Mouse (Mus musculus) MEL (cell line): ENCODE results near the gene Zmiz1. TPM values are rescaled to one million over a fixed set of nuclear protein-coding genes. Genes with fewer than 3 reads are reported as not detected.

ENCODE experiments used
- DNase-seq: peaks from one replicate; pipeline ENCODE4 v3.0.0; 2011; ENCODE audit warnings: low read depth, low spot score
- H3K27ac ChIP-seq: 2 replicates; pipeline ENCODE4 v1.5.1; 2012; ENCODE audit warnings: low read depth, mild to moderate bottlenecking, control low read depth, low read length, moderate library complexity; ENCODE audit not compliant: control insufficient read depth
- H3K27me3 ChIP-seq, 2 experiments: fragments of 150-350 bp in 1 of 2; sonication (generic) in 1 of 2; 2 replicates each; pipeline ENCODE4 v1.6.1; 2012; ENCODE audit warnings: low read length in 2 of 2, mild to moderate bottlenecking in 2 of 2, improper control_type of control experiment in 1 of 2, moderate library complexity in 1 of 2; ENCODE audit not compliant: insufficient read depth in 2 of 2, control insufficient read depth in 1 of 2
- H3K36me3 ChIP-seq, 2 experiments: 2 replicates each; pipeline ENCODE4 v1.6.1; 2012 to 2014; ENCODE audit warnings: low read length in 2 of 2, improper control_type of control experiment in 1 of 2, inconsistent platforms in 1 of 2, mild to moderate bottlenecking in 1 of 2; ENCODE audit not compliant: insufficient read depth in 2 of 2, control insufficient read depth in 1 of 2
- H3K4me1 ChIP-seq, 2 experiments: fragments of 150-350 bp in 1 of 2; sonication (generic) in 1 of 2; 2 replicates each; pipeline ENCODE4 v1.6.1; 2012; ENCODE audit warnings: low read length in 2 of 2, improper control_type of control experiment in 1 of 2, mild to moderate bottlenecking in 1 of 2; ENCODE audit not compliant: insufficient read depth in 2 of 2, control insufficient read depth in 1 of 2
- H3K4me3 ChIP-seq, 2 experiments: fragments of 150-350 bp in 1 of 2; sonication (generic) in 1 of 2; 2 replicates each; pipeline ENCODE4 v1.5.1; 2012; ENCODE audit warnings: low read depth in 2 of 2, low read length in 2 of 2, mild to moderate bottlenecking in 2 of 2, moderate library complexity in 2 of 2, control low read depth in 1 of 2, improper control_type of control experiment in 1 of 2; ENCODE audit not compliant: control insufficient read depth in 1 of 2, insufficient read depth in 1 of 2
- H3K79me2 ChIP-seq: 2 replicates; pipeline ENCODE4 v1.6.1; 2012; ENCODE audit warnings: mild to moderate bottlenecking, low read length, moderate library complexity; ENCODE audit not compliant: control insufficient read depth, poor library complexity, insufficient read depth
- H3K9ac ChIP-seq: 2 replicates; pipeline ENCODE4 v1.6.1; 2012; ENCODE audit warnings: low read depth, mild to moderate bottlenecking, control low read depth, low read length, moderate library complexity; ENCODE audit not compliant: control insufficient read depth, poor library complexity, severe bottlenecking
- H3K9me3 ChIP-seq: fragments of 150-350 bp; sonication (generic); replicated peaks from 2 replicates; pipeline ENCODE4 v1.6.1; 2012; ENCODE audit warnings: mild to moderate bottlenecking, low read length, improper control_type of control experiment, moderate library complexity; ENCODE audit not compliant: insufficient read depth
- BHLHE40 ChIP-seq: IDR thresholded peaks from 2 replicates; pipeline ENCODE4 v1.6.1; 2012; ENCODE audit warnings: low read depth, mild to moderate bottlenecking, inconsistent platforms, low read length, improper control_type of control experiment, borderline replicate concordance
- CHD1 ChIP-seq: IDR thresholded peaks from 2 replicates; pipeline ENCODE4 v1.6.1; 2012; ENCODE audit warnings: low read depth, mild to moderate bottlenecking, inconsistent platforms, low read length, improper control_type of control experiment
- CHD2 ChIP-seq: IDR thresholded peaks from 2 replicates; pipeline ENCODE4 v1.6.1; 2011; ENCODE audit warnings: low read length, improper control_type of control experiment
- CTCF ChIP-seq, 3 experiments: IDR thresholded peaks in 2 of 3; conservative IDR thresholded peaks in 1 of 3; 2 replicates each; pipeline ENCODE4 v1.5.1; 2011 to 2012; ENCODE audit warnings: low read length in 3 of 3, low read depth in 2 of 3, mild to moderate bottlenecking in 2 of 3, improper control_type of control experiment in 1 of 3, inconsistent platforms in 1 of 3, mixed read lengths in 1 of 3, moderate library complexity in 1 of 3; ENCODE audit not compliant: control insufficient read depth in 1 of 3, insufficient read depth in 1 of 3, poor library complexity in 1 of 3, severe bottlenecking in 1 of 3
- E2F4 ChIP-seq: IDR thresholded peaks from 2 replicates; pipeline ENCODE4 v1.6.1; 2011; ENCODE audit warnings: low read depth, low read length, improper control_type of control experiment, borderline replicate concordance
- EP300 ChIP-seq, 2 experiments: IDR thresholded peaks; 2 replicates each; pipeline ENCODE4 v1.6.1; 2011; ENCODE audit warnings: improper control_type of control experiment in 2 of 2, low read length in 2 of 2, low read depth in 1 of 2, mild to moderate bottlenecking in 1 of 2
- GABPA ChIP-seq: IDR thresholded peaks from 2 replicates; pipeline ENCODE4 v1.6.1; 2012; ENCODE audit warnings: low read depth, mild to moderate bottlenecking, inconsistent platforms, low read length, improper control_type of control experiment, moderate library complexity
- HCFC1 ChIP-seq: IDR thresholded peaks from 2 replicates; pipeline ENCODE4 v1.6.1; 2012; ENCODE audit warnings: low read depth, mild to moderate bottlenecking, inconsistent platforms, low read length, improper control_type of control experiment, moderate library complexity
- JUND ChIP-seq: IDR thresholded peaks from 2 replicates; pipeline ENCODE4 v1.6.1; 2011; ENCODE audit warnings: low read depth, mild to moderate bottlenecking, improper control_type of control experiment, low read length
- KAT2A ChIP-seq: conservative IDR thresholded peaks from 2 replicates; pipeline ENCODE4 v1.6.1; 2012; ENCODE audit warnings: low read depth, low read length, improper control_type of control experiment, inconsistent platforms
- MAX ChIP-seq: IDR thresholded peaks from 2 replicates; pipeline ENCODE4 v1.6.1; 2011; ENCODE audit warnings: low read length, improper control_type of control experiment
- MAZ ChIP-seq: IDR thresholded peaks from 2 replicates; pipeline ENCODE4 v1.6.1; 2012; ENCODE audit warnings: low read depth, mild to moderate bottlenecking, inconsistent platforms, low read length, improper control_type of control experiment
- MEF2A ChIP-seq: IDR thresholded peaks from 2 replicates; pipeline ENCODE4 v1.6.1; 2014; ENCODE audit warnings: low read depth, mild to moderate bottlenecking, inconsistent platforms, low read length, improper control_type of control experiment; ENCODE audit not compliant: poor library complexity, insufficient replicate concordance, severe bottlenecking; ENCODE audit errors: extremely low read depth
- MYC ChIP-seq: IDR thresholded peaks from 2 replicates; pipeline ENCODE4 v1.6.1; 2011; ENCODE audit warnings: low read depth, mild to moderate bottlenecking, low read length, improper control_type of control experiment, moderate library complexity
- NELFE ChIP-seq: IDR thresholded peaks from 2 replicates; pipeline ENCODE4 v1.6.1; 2011; ENCODE audit warnings: low read depth, low read length, improper control_type of control experiment
- POLR2A ChIP-seq, 2 experiments: IDR thresholded peaks; 2 replicates each; pipeline ENCODE4 v1.6.1; 2011 to 2012; ENCODE audit warnings: low read length in 2 of 2, mild to moderate bottlenecking in 2 of 2, control low read depth in 1 of 2, improper control_type of control experiment in 1 of 2, low read depth in 1 of 2, moderate library complexity in 1 of 2; ENCODE audit not compliant: control insufficient read depth in 1 of 2, insufficient read depth in 1 of 2, poor library complexity in 1 of 2
- POLR2AphosphoS5 ChIP-seq: IDR thresholded peaks from 2 replicates; pipeline ENCODE4 v1.6.1; 2012; ENCODE audit warnings: low read depth, borderline replicate concordance, mild to moderate bottlenecking, inconsistent platforms, low read length, moderate library complexity, mixed read lengths
- RAD21 ChIP-seq: IDR thresholded peaks from 2 replicates; pipeline ENCODE4 v1.6.1; 2011; ENCODE audit warnings: mild to moderate bottlenecking, low read depth, low read length, improper control_type of control experiment
- RCOR1 ChIP-seq: IDR thresholded peaks from 2 replicates; pipeline ENCODE4 v1.6.1; 2012; ENCODE audit warnings: low read depth, mild to moderate bottlenecking, inconsistent platforms, low read length, improper control_type of control experiment
- TBP ChIP-seq: IDR thresholded peaks from 2 replicates; pipeline ENCODE4 v1.8.0; 2011; ENCODE audit warnings: low read depth, low read length, improper control_type of control experiment
- UBTF ChIP-seq: IDR thresholded peaks from 2 replicates; pipeline ENCODE4 v1.6.1; 2012; ENCODE audit warnings: low read depth, mild to moderate bottlenecking, inconsistent platforms, low read length, improper control_type of control experiment, moderate library complexity, borderline replicate concordance; ENCODE audit not compliant: insufficient read depth
- ZKSCAN1 ChIP-seq: IDR thresholded peaks from 2 replicates; pipeline ENCODE4 v1.6.1; 2012; ENCODE audit warnings: low read depth, mild to moderate bottlenecking, inconsistent platforms, low read length, improper control_type of control experiment, moderate library complexity
- ZMIZ1 ChIP-seq: IDR thresholded peaks from 2 replicates; pipeline ENCODE4 v1.6.1; 2012; ENCODE audit warnings: low read depth, mild to moderate bottlenecking, inconsistent platforms, low read length, improper control_type of control experiment, moderate library complexity
- polyA plus RNA-seq, 2 experiments: library from polyadenylated mRNA; stranded (reverse) in 1 of 2; unstranded in 1 of 2; fragments of >175 nt in 1 of 2; fragments of >200 nt in 1 of 2; gene quantifications; 2 replicates each; pipeline versions ENCODE4 v1.2.1 to v1.2.4; 2012; ENCODE audit warnings: low replicate concordance in 2 of 2, low read depth in 1 of 2; ENCODE audit not compliant: insufficient read length in 2 of 2, insufficient read depth in 1 of 2, missing spikeins in 1 of 2
- total RNA-seq: library from RNA; depleted of rRNA; stranded (reverse); fragments of 300-350 nt; gene quantifications from 2 replicates; pipeline ENCODE4 v1.2.3, GENCODE M21; 2012

Zmiz1 gene
- total and polyA plus RNA-seq, 3 experiments, result 2.7 to 19.9 TPM; not detected in 1

DNA sequence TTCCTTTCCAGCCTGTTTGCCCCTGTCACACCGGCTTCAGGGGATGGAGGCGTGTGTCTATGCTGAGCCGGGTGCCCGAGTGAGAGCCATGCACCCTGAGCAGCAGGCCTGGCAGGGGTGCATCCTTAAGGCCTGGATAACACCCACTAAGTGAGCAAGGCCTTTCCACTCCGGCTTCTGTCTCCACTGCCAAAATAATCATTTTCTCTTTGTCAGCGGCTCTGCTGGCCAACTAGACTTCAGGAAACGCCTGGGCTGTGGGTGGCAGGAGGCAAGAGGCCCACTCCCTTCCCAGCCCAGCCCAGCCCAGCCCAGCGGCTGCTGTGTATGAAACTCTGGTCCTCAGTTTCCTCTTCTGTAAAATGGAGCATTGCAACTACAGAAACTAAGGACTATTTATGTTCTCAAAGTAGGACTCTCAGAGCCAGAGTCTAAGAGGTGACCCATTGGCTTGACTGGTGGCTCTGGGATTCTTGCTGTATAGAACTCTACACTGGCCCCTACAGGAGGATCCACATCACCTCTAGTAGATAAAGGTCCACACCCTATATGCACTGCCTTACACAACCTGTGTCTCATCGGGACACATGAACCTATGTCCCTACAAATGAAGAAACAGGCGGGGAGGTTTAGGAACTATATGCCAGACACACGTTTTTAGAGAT is 76.1 kb downstream of the Zmiz1 start:
- H3K9ac ChIP-seq, result no peak overlapping the region
- H3K4me3 ChIP-seq, result no peak overlapping the region
- H3K9me3 ChIP-seq, result no peaks in the 10 kb centered on the region
- no peak for TF ChIP-seq NELFE
- no peak for TF ChIP-seq HCFC1
- TF ChIP-seq MYC, result no peak
- no peak for TF ChIP-seq TBP
- TF ChIP-seq MAZ, result no peak
- no peak for TF ChIP-seq E2F4
- no peak for TF ChIP-seq CHD1
- TF ChIP-seq ZKSCAN1, result no peak
- TF ChIP-seq CTCF (IDR thresholded peaks at IDR 0.05 in 2 of 3, conservative IDR thresholded peaks at IDR 0.05 in 1 of 3; ENCODE audit: control insufficient read depth in 1 of 3, insufficient read depth in 1 of 3, low read depth in 2 of 3, low read length in 3 of 3, poor library complexity in 1 of 3, severe bottlenecking in 1 of 3), result peak in 1 of 3 experiments; percentile 15; a peak in 1 of 6 replicates
- TF ChIP-seq RAD21, result peak; percentile 4; the same call in 1 of the 2 replicates
- H3K27me3 ChIP-seq, result no peaks in the 10 kb centered on the region
- H3K79me2 ChIP-seq, result no peaks in the 10 kb centered on the region
- no peak for DNase-seq
- no peaks in the 10 kb centered on the region; a peak in 2 of 4 replicates for H3K36me3 ChIP-seq
- no peak overlapping the region for H3K27ac ChIP-seq
- peaks cover 0 to 5% of the 10 kb centered on the region in 2 experiments; a peak in 2 of 4 replicates for H3K4me1 ChIP-seq

DNA sequence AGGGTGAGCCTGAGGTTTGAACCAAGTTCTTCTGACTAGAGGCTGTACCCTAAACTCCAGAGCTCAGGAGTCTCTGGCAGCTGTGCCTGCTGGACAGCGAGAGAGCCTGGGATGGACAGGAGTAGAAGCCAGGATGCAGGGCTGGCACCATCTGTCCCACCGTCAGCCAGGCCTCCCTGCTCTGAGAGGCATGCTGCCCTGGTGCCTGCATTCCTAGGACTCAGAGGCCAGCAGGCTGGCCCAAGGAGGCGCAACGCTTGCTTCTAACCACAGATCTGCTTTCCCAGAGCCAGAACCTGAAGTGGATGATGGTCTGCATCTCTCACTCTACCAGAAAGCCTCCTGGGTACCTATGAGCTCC is 76.6 kb downstream of the Zmiz1 start:
- H3K27me3 ChIP-seq, result no peaks in the 10 kb centered on the region
- H3K27ac ChIP-seq, result no peak overlapping the region
- no peaks in the 10 kb centered on the region for H3K9me3 ChIP-seq
- H3K9ac ChIP-seq, result no peak overlapping the region
- H3K4me1 ChIP-seq, result peaks cover 0 to 1% of the 10 kb centered on the region in 2 experiments; a peak in 1 of 4 replicates
- H3K79me2 ChIP-seq, result no peaks in the 10 kb centered on the region
- TF ChIP-seq KAT2A (no peak), MEF2A (no peak), MAZ (no peak), EP300 (IDR thresholded peaks at IDR 0.05; ENCODE audit: low read depth in 1 of 2, low read length in 2 of 2) (no peak), MAX (no peak), POLR2A (IDR thresholded peaks at IDR 0.05; ENCODE audit: control insufficient read depth in 1 of 2, insufficient read depth in 1 of 2, low read depth in 1 of 2, low read length in 2 of 2, poor library complexity in 1 of 2) (no peak), ZMIZ1 (no peak), BHLHE40 (no peak), HCFC1 (no peak), RCOR1 (no peak), POLR2AphosphoS5 (no peak), UBTF (no peak), TBP (no peak), CHD2 (no peak), GABPA (no peak), JUND (no peak)
- no peaks in the 10 kb centered on the region; a peak in 2 of 4 replicates for H3K36me3 ChIP-seq
- no peak for DNase-seq
- H3K4me3 ChIP-seq, result no peak overlapping the region
